Mouse (Mus musculus) cerebellum, adult 2 months (tissue): Measurements from ENCODE around the gene Syt5.

Experiments
- CTCF ChIP-seq: fragments of 200-500 bp; IDR thresholded peaks from 2 replicates; pipeline ENCODE4 v1.5.1; 2011; ENCODE audit warnings: low read depth, mild to moderate bottlenecking, control low read depth, low read length, moderate library complexity, borderline replicate concordance; ENCODE audit not compliant: insufficient read depth
- POLR2A ChIP-seq: fragments of 200-500 bp; IDR thresholded peaks from 2 replicates; pipeline ENCODE4 v1.6.1; 2011; ENCODE audit warnings: low read length, control low read depth, borderline replicate concordance; ENCODE audit not compliant: insufficient read depth

- no peak for TF ChIP-seq CTCF
- no peak for TF ChIP-seq POLR2A
Observed at GRCm38 (mm10) chr7:4532005-4532729, 15.2 kb downstream of the Syt5 start, which contains the start of gene Dnaaf3.
